1 mouse cellular context compared by ENCODE assay signal in the genomic region with DNA sequence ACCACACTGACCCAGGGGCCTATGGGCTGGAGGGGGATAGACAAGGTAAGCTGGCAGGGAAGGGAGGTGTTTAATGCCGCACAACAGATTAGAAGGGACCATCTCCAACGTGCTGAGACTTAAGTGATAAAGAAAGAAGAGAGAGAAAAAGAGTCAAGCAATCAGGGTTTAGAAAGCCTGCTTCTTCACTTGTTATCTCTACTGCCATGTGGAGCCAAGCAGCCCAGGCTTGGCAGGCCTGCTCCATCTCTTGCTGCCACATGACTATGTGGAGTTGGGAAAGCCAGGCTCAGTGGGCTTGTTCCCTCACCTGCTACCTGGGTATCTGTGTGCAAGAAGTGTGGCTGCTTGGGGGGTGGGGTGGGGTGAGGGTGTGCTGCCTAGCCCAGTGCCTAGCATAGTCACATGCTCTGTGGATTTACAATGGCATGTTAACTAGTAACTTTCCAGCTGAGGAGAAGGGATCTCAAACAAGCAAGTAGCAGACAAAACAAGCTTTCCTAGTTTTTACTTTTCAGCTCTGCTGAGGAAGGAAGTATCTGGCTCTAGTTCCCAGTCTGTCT.
TF ChIP-seq lines count a peak whose summit lies in the region.

No protein-coding gene starts in this region.

TF ChIP-seq in MEL, 35 proteins besides CTCF, POLR2A, EP300 and RAD21 (continued from another document):
- TF ChIP-seq MAFK (IDR thresholded peaks at IDR 0.05; ENCODE audit: borderline replicate concordance, low read depth, low read length) (no peak), MYB (IDR thresholded peaks at IDR 0.05; ENCODE audit: low read depth, low read length) (no peak), TAL1 (IDR thresholded peaks at IDR 0.05; ENCODE audit: low read length) (peak; percentile 83), TCF12 (IDR thresholded peaks at IDR 0.05; ENCODE audit: low read depth, low read length) (peak; percentile 74), ELF1 (IDR thresholded peaks at IDR 0.05; ENCODE audit: low read depth, low read length) (no peak), NELFE (IDR thresholded peaks at IDR 0.05; ENCODE audit: low read depth, low read length) (no peak), SMC3 (IDR thresholded peaks at IDR 0.05; ENCODE audit: low read depth, low read length) (no peak), ETS1 (IDR thresholded peaks at IDR 0.05; ENCODE audit: low read depth, low read length) (0 out of 2 replicates have a peak, but pooled peaks have one; percentile 20), USF1 (IDR thresholded peaks at IDR 0.05; ENCODE audit: low read depth, low read length) (peak; percentile 56; the same call in 1 of the 2 replicates), MYC (IDR thresholded peaks at IDR 0.05; ENCODE audit: low read depth, low read length) (peak; percentile 56; the same call in 1 of the 2 replicates), MXI1 (IDR thresholded peaks at IDR 0.05; ENCODE audit: low read depth, low read length) (peak; percentile 52; the same call in 1 of the 2 replicates)
